In the genomic region with DNA sequence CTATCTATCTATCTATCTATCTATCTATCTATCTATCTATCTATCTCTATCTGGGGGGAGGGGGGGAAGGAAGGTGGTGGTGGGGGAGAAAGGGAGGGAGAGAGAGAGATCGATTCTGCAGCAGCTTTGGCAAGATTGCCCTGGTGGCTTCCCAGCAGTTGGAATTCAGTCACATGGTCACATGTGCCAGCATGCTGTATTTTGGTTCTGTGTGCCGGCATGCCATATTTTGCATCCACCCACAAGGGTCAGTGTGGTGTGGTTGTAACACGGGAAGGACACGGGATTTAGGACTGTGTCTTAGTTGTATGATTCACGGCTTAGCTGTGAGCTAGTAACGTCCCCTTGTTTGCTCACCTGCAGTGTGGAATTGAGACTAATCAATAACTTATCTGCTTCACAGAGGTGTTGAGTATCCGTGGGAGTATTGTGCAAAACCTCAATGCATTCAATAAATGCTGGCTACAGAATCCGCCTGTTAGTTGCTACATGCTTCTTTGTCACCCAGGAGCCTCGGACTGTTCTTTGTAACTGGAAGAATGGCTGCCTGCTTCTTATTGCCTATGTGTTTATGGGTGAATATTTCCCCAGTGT, we compare ENCODE assay signal across 20 mouse cellular contexts. TPM values are rescaled to one million over a fixed set of nuclear protein-coding genes. Genes with fewer than 3 reads are reported as not detected.
"Had no signal": no experiment of that assay in that cellular context is flagged by ENCODE, and none has a peak within 500 bp of the region (broad histone marks: within the 10 kb centered on the region; RNA-seq: fewer than 3 reads in every experiment).

No protein-coding gene starts in this region.

- H3K27ac ChIP-seq: kidney, postnatal 0 days; layer of hippocampus, adult 2 months; limb, embryonic 10.5 days; limb, embryonic 13.5 days; liver, embryonic 15.5 days; midbrain, embryonic 12.5 days had no signal

- H3K4me1 ChIP-seq: limb, embryonic 10.5 days; limb, embryonic 13.5 days; liver, embryonic 15.5 days; midbrain, embryonic 12.5 days had no signal

- H3K4me3 ChIP-seq: layer of hippocampus, adult 2 months; limb, embryonic 10.5 days; limb, embryonic 13.5 days; liver, embryonic 15.5 days; midbrain, embryonic 12.5 days had no signal

- H3K9ac ChIP-seq: limb, embryonic 13.5 days; liver, embryonic 15.5 days; midbrain, embryonic 12.5 days had no signal

- H3K9me3 ChIP-seq: limb, embryonic 10.5 days; limb, embryonic 13.5 days; liver, embryonic 15.5 days; midbrain, embryonic 12.5 days had no signal

- ATAC-seq: inflammation-experienced regulatory T-cells, adult 6 months; midbrain, embryonic 16.5 days had no signal

- H3K4me2 ChIP-seq: limb, embryonic 13.5 days; liver, embryonic 11.5 days; liver, embryonic 15.5 days; midbrain, embryonic 12.5 days had no signal

- DNase-seq: kidney, adult 18-20 months; kidney, postnatal 25 days; layer of hippocampus, adult 9-11 months; lung, adult 2 months; lung, postnatal 14 days; lung, postnatal 4 days; thymus, adult 18-20 months; thymus, postnatal 36 days had no signal

- H3K27me3 ChIP-seq: limb, embryonic 13.5 days; liver, embryonic 15.5 days; midbrain, embryonic 12.5 days had no signal

RNA-seq across cellular contexts. Expression of gene Slc4a3, which starts 7.4 kb away (rescaled TPM):
- total RNA-seq: megakaryocyte-erythroid progenitor cell, adult 5-6 weeks; monocyte, adult 5-6 weeks had no signal

RNA-seq across cellular contexts. Expression of gene Inha, which starts 31.8 kb away (rescaled TPM):
- total RNA-seq: megakaryocyte progenitor cell, adult 5-6 weeks; monocyte, adult 5-6 weeks had no signal
- polyA plus RNA-seq: inflammation-experienced regulatory T-cells, adult 6 months had no signal

RNA-seq across cellular contexts. Expression of gene Obsl1, which starts 32.4 kb away (rescaled TPM):
- total RNA-seq: monocyte, adult 5-6 weeks had no signal
- polyA plus RNA-seq: inflammation-experienced regulatory T-cells, adult 6 months had no signal

RNA-seq across cellular contexts. Expression of gene Tmem198, which starts 59.4 kb away (rescaled TPM):
- total RNA-seq: megakaryocyte progenitor cell, adult 5-6 weeks; megakaryocyte-erythroid progenitor cell, adult 5-6 weeks had no signal
